Mouse (Mus musculus) hindbrain, postnatal 0 days (tissue): ENCODE results near the gene Gpc6. TPM values are rescaled to one million over a fixed set of nuclear protein-coding genes. Genes with fewer than 3 reads are reported as not detected.
A peak's percentile ranks its signal among the peaks of the same experiment; 100 is the strongest.

ENCODE experiments used
- ATAC-seq: fragments of 200-750 bp; cut with Nextera tagmentation; 2 replicates; pipeline ENCODE4 v1.8.0; 2017; ENCODE audit warnings: mild to moderate bottlenecking, moderate TSS enrichment, moderate library complexity
- DNase-seq: peaks from one replicate; pipeline ENCODE4 v3.0.0-alpha.2; 2015; ENCODE audit warnings: low spot score
- H3K27ac ChIP-seq: fragments of 300-500 bp; sonication (generic); 2 replicates; pipeline ENCODE4 v1.5.1; 2014; ENCODE audit warnings: mild to moderate bottlenecking
- H3K27me3 ChIP-seq: fragments of 300-500 bp; sonication (generic); 2 replicates; pipeline ENCODE4 v1.6.1; 2014; ENCODE audit warnings: low read length, mixed read lengths; ENCODE audit not compliant: insufficient read depth
- H3K36me3 ChIP-seq: fragments of 300-500 bp; sonication (generic); 2 replicates; pipeline ENCODE4 v1.6.1; 2014; ENCODE audit warnings: low read length, mixed read lengths; ENCODE audit not compliant: insufficient read depth
- H3K4me1 ChIP-seq: fragments of 300-500 bp; sonication (generic); 2 replicates; pipeline ENCODE4 v1.6.1; 2014; ENCODE audit warnings: antibody characterized with exemption, low read length, mixed read lengths; ENCODE audit not compliant: insufficient read depth
- H3K4me2 ChIP-seq: fragments of 300-500 bp; sonication (generic); 2 replicates; pipeline ENCODE4 v1.6.1; 2014; ENCODE audit warnings: low read depth, mild to moderate bottlenecking, low read length, moderate library complexity, mixed read lengths
- H3K4me3 ChIP-seq: fragments of 300-500 bp; sonication (generic); 2 replicates; pipeline ENCODE4 v1.5.1; 2014; ENCODE audit warnings: low read length
- H3K9ac ChIP-seq: fragments of 300-500 bp; sonication (generic); replicated peaks from 2 replicates; pipeline ENCODE4 v1.6.1; 2014; ENCODE audit warnings: mild to moderate bottlenecking, low read length, moderate library complexity, mixed read lengths
- H3K9me3 ChIP-seq: fragments of 300-500 bp; sonication (generic); 2 replicates; pipeline ENCODE4 v1.6.1; 2016; ENCODE audit warnings: low read length, mixed read lengths
- CTCF ChIP-seq: IDR thresholded peaks from 2 replicates; pipeline ENCODE4 v1.5.1; 2016; ENCODE audit warnings: antibody characterized with exemption, control low read depth, low read depth
- WGBS: fragments of 180-500 bp; shearing (Covaris S2); extraction: QIAGEN DNeasy Blood & Tissue Kit; methylation state at CpG from one replicate; pipeline ENCODE4 v1.1.7; 2014; 5-methylcytosine and 5-hydroxymethylcytosine counted together
- polyA plus RNA-seq: library from polyadenylated mRNA; unstranded; fragments of >200 nt; fragmentation: Nextera tagmentation; extraction: Ambion mirVana; gene quantifications from 2 replicates; pipeline ENCODE4 v1.2.1, GENCODE M21; 2015
- total RNA-seq: library from RNA; depleted of rRNA; stranded (reverse); fragments of >200 nt; gene quantifications from 2 replicates; pipeline ENCODE4 v1.2.3, GENCODE M21; 2014

The Gpc6 gene
- total and polyA plus RNA-seq, 2 experiments from 2014 or later, result 17.9 to 28.5 TPM

DNA sequence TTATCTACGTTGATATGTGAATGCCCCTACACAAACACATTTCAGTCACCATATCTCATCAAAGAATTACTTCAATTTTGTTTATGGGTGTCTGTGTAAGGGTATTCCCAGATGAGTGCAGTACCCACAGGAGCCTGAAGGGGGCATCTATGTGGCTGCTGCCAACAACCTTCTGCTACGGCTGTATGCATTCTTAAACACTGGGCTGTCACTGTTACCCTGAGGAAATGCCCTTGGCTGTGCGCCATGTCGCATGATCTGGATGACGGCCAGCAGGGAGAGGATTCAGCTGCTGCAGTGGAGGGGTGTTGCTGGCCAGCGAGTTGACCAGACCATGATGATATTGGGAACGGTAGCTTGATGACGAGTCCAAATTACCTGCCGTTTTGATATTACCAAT, 954.2 kb downstream of the Gpc6 start:
- Histone ChIP-seq H3K9ac (no peak overlapping the region), H3K4me2 (no peak overlapping the region), H3K27ac (no peak overlapping the region), H3K4me3 (no peak overlapping the region), H3K9me3 (no peaks in the 10 kb centered on the region), H3K36me3 (no peaks in the 10 kb centered on the region), H3K27me3 (no peaks in the 10 kb centered on the region), H3K4me1 (no peaks in the 10 kb centered on the region)
- DNase-seq (peak; percentile 56), ATAC-seq (peak; percentile 66; the same call in 1 of the 2 replicates)
- peak; percentile 54 for TF ChIP-seq CTCF
- WGBS, result 76% methylated on average over 9 of the region's 9 CpGs

DNA sequence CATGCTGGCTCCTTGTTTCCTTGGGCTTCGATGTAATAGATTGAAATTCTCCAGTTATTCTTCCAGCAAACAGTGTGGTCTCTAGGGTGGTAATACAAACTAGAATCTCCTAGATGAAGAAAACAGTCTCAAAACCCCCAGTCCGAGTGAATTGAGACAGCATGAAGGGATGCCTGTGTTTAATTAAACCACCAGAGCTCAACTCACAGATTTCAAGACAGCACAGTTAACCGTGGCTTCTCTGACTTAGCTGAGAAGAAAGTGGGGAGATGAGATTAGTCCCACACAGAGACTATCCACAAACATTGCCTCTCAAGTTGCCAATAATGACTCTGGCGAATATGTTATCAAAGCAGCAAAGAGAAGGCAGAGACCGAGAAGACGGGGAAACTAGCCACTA, 956.0 kb downstream of the Gpc6 start:
- Histone ChIP-seq H3K27me3 (no peaks in the 10 kb centered on the region), H3K27ac (no peak overlapping the region), H3K9ac (no peak overlapping the region), H3K4me3 (no peak overlapping the region), H3K36me3 (no peaks in the 10 kb centered on the region), H3K4me2 (no peak overlapping the region), H3K9me3 (no peaks in the 10 kb centered on the region), H3K4me1 (no peaks in the 10 kb centered on the region)
- no peak for ATAC-seq
- TF ChIP-seq CTCF, result no peak
- WGBS, result 71% methylated on average over 6 of the region's 6 CpGs
- no peak for DNase-seq

DNA sequence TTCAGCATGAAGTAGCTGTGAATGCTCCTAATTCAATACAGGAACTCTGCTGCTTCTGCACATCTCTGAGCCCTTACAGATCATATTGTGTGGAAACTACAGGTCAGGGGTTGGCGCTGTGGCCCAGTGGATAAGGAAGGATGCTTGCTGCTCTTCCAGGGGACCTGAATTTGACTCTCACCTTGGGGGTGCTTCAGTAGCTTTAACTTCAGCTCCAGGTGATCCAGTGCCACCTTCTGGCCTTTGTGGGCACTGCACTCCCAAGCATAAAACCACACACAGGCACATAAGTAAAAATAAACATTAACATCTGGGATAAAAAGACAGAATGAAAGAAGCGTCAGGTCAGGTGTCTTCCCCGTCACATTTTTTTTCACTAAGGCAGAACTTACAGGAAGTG, 957.1 kb downstream of the Gpc6 start:
- Histone ChIP-seq H3K4me2 (no peak overlapping the region), H3K4me1 (no peaks in the 10 kb centered on the region), H3K36me3 (no peaks in the 10 kb centered on the region), H3K4me3 (no peak overlapping the region), H3K9ac (no peak overlapping the region), H3K27ac (no peak overlapping the region), H3K27me3 (no peaks in the 10 kb centered on the region), H3K9me3 (no peaks in the 10 kb centered on the region)
- ATAC-seq (no peak), DNase-seq (peak; percentile 62)
- TF ChIP-seq CTCF, result peak; percentile 91
- WGBS, result 62% methylated on average over 3 of the region's 3 CpGs

DNA sequence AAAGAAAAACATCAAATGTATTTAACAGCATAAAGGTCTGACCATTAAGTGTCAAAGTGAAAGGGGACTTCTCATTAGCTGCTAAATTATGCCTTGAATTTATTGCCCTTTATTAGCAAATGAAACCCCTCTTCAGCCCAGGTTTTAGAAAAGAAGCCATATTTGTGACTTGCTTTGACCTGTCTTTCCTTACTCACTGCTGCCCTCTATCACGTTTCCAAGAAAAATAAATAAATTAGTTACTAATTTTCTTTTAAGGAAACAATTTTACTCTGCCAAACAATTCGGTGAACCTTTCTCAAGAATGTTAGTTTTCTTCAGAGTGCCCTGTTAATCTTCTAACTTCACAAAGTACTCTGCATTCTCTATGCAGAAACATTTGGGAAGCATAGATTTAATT, 964.5 kb downstream of the Gpc6 start:
- H3K4me2 ChIP-seq, result no peak overlapping the region
- H3K27me3 ChIP-seq, result no peaks in the 10 kb centered on the region
- 67% methylated on average over 2 of the region's 2 CpGs for WGBS
- H3K27ac ChIP-seq, result no peak overlapping the region
- H3K36me3 ChIP-seq, result no peaks in the 10 kb centered on the region
- H3K4me1 ChIP-seq, result no peaks in the 10 kb centered on the region
- ATAC-seq, result no peak
- TF ChIP-seq CTCF, result peak; percentile 44
- H3K4me3 ChIP-seq, result no peak overlapping the region
- H3K9me3 ChIP-seq, result no peaks in the 10 kb centered on the region
- DNase-seq, result no peak
- H3K9ac ChIP-seq, result no peak overlapping the region

DNA sequence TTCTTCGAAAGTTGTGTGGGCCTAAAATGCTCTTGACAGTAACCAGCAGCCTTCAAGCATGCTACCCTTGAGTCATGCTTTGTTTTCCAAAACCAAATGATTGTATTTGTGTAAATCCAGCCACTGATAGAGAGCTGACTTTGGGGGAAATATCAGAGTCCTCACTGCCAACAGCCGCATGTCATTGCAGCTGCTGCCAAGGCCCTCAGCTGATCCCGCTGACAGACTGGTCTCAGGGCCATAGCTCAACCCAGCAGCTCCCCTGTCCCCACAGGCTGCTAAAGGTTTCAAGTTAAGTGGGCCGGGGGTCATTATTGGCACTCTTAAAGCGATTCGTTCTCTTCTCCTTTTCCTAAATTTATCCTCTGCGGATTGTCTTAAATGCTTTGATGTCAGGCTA, 966.3 kb downstream of the Gpc6 start:
- Histone ChIP-seq H3K4me1 (no peaks in the 10 kb centered on the region), H3K27me3 (no peaks in the 10 kb centered on the region), H3K36me3 (no peaks in the 10 kb centered on the region), H3K27ac (no peak overlapping the region), H3K9me3 (no peaks in the 10 kb centered on the region), H3K4me2 (no peak overlapping the region), H3K9ac (no peak overlapping the region), H3K4me3 (no peak overlapping the region)
- DNase-seq (peak; percentile 38), ATAC-seq (no peak)
- TF ChIP-seq CTCF, result no peak
- WGBS, result 61% methylated on average over 7 of the region's 7 CpGs

DNA sequence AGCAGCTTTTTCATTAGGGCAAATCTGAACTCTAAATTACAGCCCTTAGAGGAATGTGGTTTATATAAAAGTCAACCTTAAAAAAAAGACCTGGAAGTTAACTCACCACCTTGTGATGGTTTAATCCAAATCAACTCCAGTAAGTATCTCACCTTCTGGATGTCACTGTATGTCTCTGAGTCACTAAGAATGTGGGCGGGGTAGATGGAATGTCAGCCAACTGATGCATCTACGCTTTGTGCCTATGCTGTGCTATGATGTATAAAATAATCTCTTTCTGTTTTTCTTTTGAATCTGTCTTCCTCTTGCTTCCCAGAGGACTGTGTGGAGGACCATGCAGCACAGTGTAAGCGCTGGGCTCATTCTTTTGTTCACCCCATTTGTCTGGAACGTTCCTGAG, 966.9 kb downstream of the Gpc6 start:
- H3K27me3 ChIP-seq, result no peaks in the 10 kb centered on the region
- no peaks in the 10 kb centered on the region for H3K9me3 ChIP-seq
- no peaks in the 10 kb centered on the region for H3K36me3 ChIP-seq
- DNase-seq (no peak), ATAC-seq (no peak)
- H3K4me3 ChIP-seq, result no peak overlapping the region
- no peak overlapping the region for H3K27ac ChIP-seq
- WGBS, result 86% methylated on average over 4 of the region's 4 CpGs
- no peak for TF ChIP-seq CTCF
- H3K4me1 ChIP-seq, result no peaks in the 10 kb centered on the region
- H3K4me2 ChIP-seq, result no peak overlapping the region
- H3K9ac ChIP-seq, result no peak overlapping the region

DNA sequence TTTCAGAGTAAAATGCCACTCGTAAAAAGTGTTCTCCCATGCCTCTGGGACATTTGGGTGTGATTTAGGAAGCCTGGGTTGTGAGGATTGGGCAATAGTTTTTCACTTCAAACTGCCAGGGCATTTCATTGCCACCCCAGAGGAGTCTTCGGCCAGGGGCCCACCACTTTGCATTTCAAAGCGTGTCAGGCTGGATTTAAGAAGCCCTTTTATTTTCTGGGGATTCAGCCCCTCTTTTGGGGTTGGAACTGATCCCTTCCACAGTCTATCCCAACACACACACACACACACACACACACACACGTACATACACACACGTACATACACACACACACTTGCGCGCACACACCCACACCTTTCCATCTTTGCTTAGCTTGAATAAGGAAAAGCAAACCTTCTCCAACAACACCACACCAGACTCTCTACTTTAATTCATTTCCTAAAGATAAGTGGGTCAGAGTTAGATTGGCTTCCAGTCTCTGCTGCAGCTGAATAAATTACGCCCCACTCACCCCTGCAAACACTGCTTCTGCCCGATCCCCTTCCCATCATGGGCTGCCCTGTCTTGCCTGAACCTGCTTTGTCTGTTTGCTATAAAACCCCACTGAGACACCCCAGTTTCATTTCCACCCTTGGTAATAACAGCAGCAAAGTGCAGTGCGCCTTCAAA, 969.9 kb downstream of the Gpc6 start:
- Histone ChIP-seq H3K27ac (peak overlapping the region; percentile 64), H3K36me3 (no peaks in the 10 kb centered on the region), H3K4me3 (no peak overlapping the region), H3K9ac (peak overlapping the region; percentile 35; the same call in 1 of the 2 replicates), H3K9me3 (no peaks in the 10 kb centered on the region), H3K27me3 (no peaks in the 10 kb centered on the region), H3K4me2 (peak overlapping the region; percentile 46), H3K4me1 (no peaks in the 10 kb centered on the region)
- no peak for TF ChIP-seq CTCF
- ATAC-seq (peak; percentile 71), DNase-seq (peak; percentile 38)
- WGBS, result 64% methylated on average over 10 of the region's 10 CpGs
